In genomic region chr4:109430854-109431253, GRCm38 (mm10) we compare ENCODE assay signal across 8 mouse cellular contexts. TPM values are rescaled to one million over a fixed set of nuclear protein-coding genes. Genes with fewer than 3 reads are reported as not detected.
DNase-seq lines count a peak whose midpoint lies in the region; ATAC-seq and TF ChIP-seq lines count a peak whose summit lies in the region.

No protein-coding gene starts in this region.

- H3K4me3 ChIP-seq in gastrocnemius, adult 2 months, result no peak overlapping the region

- TF ChIP-seq CTCF in gastrocnemius, adult 2 months (IDR thresholded peaks at IDR 0.05), result peak; percentile 61

- intact Hi-C loops in gastrocnemius, adult 2 months (cut with DNase I), result no loop called here

- ATAC-seq in monocyte, adult 5-6 weeks (replicated peaks; ENCODE audit: insufficient number of reproducible peaks, low FRiP score, low TSS enrichment, poor library complexity, severe bottlenecking), result peak; percentile 24; the same call in 1 of the 2 replicates

- H3K27ac ChIP-seq in gastrocnemius, adult 2 months, result no peak overlapping the region

- peak; percentile 61 for DNase-seq in right cerebral cortex, adult 18-20 months
- no peak for DNase-seq in right cerebral cortex, postnatal 25 days
- DNase-seq in cerebellum, adult 11-12 months, result peak; percentile 67
- peak; percentile 60 for DNase-seq in gastrocnemius, adult 2 months
- peak; percentile 72 for DNase-seq in induced T-regulatory cell, adult 2 months (ENCODE audit: low read depth)
- peak; percentile 84 for DNase-seq in liver
- DNase-seq in thymus, postnatal 10 days (ENCODE audit: low spot score in 2 of 2), result peak; percentile 18 to 41

RNA-seq across cellular contexts. Expression of gene Ttc39a, which starts 24.4 kb away (rescaled TPM):
- total RNA-seq in gastrocnemius, adult 2 months (2021), result under 1 TPM in 1 of 2 experiments, not detected in 1; 0.15 TPM
- not detected in 3 replicates for total RNA-seq in monocyte, adult 5-6 weeks (2017)

RNA-seq across cellular contexts. Expression of gene Rnf11, which starts 53.7 kb away (rescaled TPM):
- 100 to 1,000 TPM; 134 to 137 TPM for total RNA-seq in gastrocnemius, adult 2 months (2021)
- 46.2 to 50.2 TPM (median 49.4 TPM) in 3 replicates for total RNA-seq in monocyte, adult 5-6 weeks (2017)
